Mouse (Mus musculus) hindbrain, embryonic 12.5 days (tissue): ENCODE measurements around the gene Pdzph1. TPM values are rescaled to one million over a fixed set of nuclear protein-coding genes. Genes with fewer than 3 reads are reported as not detected.
A peak's percentile ranks its signal among the peaks of the same experiment; 100 is the strongest.

ENCODE experiments used
- ATAC-seq: fragments of 200-750 bp; cut with Nextera tagmentation; 2 replicates; pipeline ENCODE4 v1.8.0; 2017; ENCODE audit warnings: moderate TSS enrichment; ENCODE audit not compliant: low FRiP score
- H3K27ac ChIP-seq: fragments of 300-500 bp; sonication (generic); 2 replicates; pipeline ENCODE4 v1.5.1; 2016; ENCODE audit warnings: mild to moderate bottlenecking
- H3K27me3 ChIP-seq: fragments of 300-500 bp; sonication (generic); 2 replicates; pipeline ENCODE4 v1.6.1; 2016; ENCODE audit warnings: mild to moderate bottlenecking
- H3K36me3 ChIP-seq: fragments of 300-500 bp; sonication (generic); 2 replicates; pipeline ENCODE4 v1.6.1; 2016; ENCODE audit warnings: mild to moderate bottlenecking
- H3K4me1 ChIP-seq: fragments of 300-500 bp; sonication (generic); 2 replicates; pipeline ENCODE4 v1.6.1; 2016
- H3K4me2 ChIP-seq: fragments of 300-500 bp; sonication (generic); replicated peaks from 2 replicates; pipeline ENCODE4 v1.6.1; 2016; ENCODE audit warnings: mild to moderate bottlenecking
- H3K4me3 ChIP-seq: fragments of 300-500 bp; sonication (generic); 2 replicates; pipeline ENCODE4 v1.5.1; 2016; ENCODE audit warnings: mild to moderate bottlenecking
- H3K9ac ChIP-seq: fragments of 300-500 bp; sonication (generic); 2 replicates; pipeline ENCODE4 v1.6.1; 2016; ENCODE audit warnings: mild to moderate bottlenecking, moderate library complexity
- H3K9me3 ChIP-seq: fragments of 300-500 bp; sonication (generic); replicated peaks from 2 replicates; pipeline ENCODE4 v1.6.1; 2016; ENCODE audit warnings: mild to moderate bottlenecking
- WGBS: fragments of 180-500 bp; shearing (Covaris S2); methylation state at CpG from one replicate; pipeline ENCODE4 v1.1.7; 2016; 5-methylcytosine and 5-hydroxymethylcytosine counted together
- polyA plus RNA-seq: library from polyadenylated mRNA; unstranded; fragments of >200 nt; fragmentation: Nextera tagmentation; extraction: Ambion mirVana; gene quantifications from 2 replicates; pipeline ENCODE4 v1.2.1, GENCODE M21; 2016

The Pdzph1 gene
- polyA plus RNA-seq, 1 experiment from 2014 or later, result 5.1 TPM

- H3K4me2 ChIP-seq, result no peak overlapping the region
- no peak overlapping the region for H3K4me3 ChIP-seq
- H3K36me3 ChIP-seq, result no peaks in the 10 kb centered on the region
- no peak overlapping the region for H3K9ac ChIP-seq
- no peaks in the 10 kb centered on the region for H3K9me3 ChIP-seq
- no peak for ATAC-seq
- H3K27ac ChIP-seq, result no peak overlapping the region
- WGBS, result 79% methylated on average over 3 of the region's 3 CpGs
- H3K4me1 ChIP-seq, result peaks cover 8% of the 10 kb centered on the region; the same call in 1 of the 2 replicates
- H3K27me3 ChIP-seq, result no peaks in the 10 kb centered on the region
Observed at GRCm38 (mm10) chr17:58918539-58918938, 72.6 kb downstream of the Pdzph1 start.

GRCm38 (mm10) chr17:58911564-58911963 lies 79.6 kb downstream of the Pdzph1 start:
- H3K36me3 ChIP-seq, result no peaks in the 10 kb centered on the region
- no peak for ATAC-seq
- no peaks in the 10 kb centered on the region for H3K9me3 ChIP-seq
- H3K27me3 ChIP-seq, result no peaks in the 10 kb centered on the region
- no peak overlapping the region for H3K27ac ChIP-seq
- no peak overlapping the region for H3K9ac ChIP-seq
- no peaks in the 10 kb centered on the region for H3K4me1 ChIP-seq
- no peak overlapping the region for H3K4me3 ChIP-seq
- no peak overlapping the region for H3K4me2 ChIP-seq
- 87% methylated on average over 7 of the region's 7 CpGs for WGBS

- Histone ChIP-seq H3K4me1 (no peaks in the 10 kb centered on the region), H3K4me2 (no peak overlapping the region), H3K27ac (no peak overlapping the region), H3K4me3 (no peak overlapping the region), H3K27me3 (no peaks in the 10 kb centered on the region), H3K9ac (no peak overlapping the region), H3K9me3 (no peaks in the 10 kb centered on the region), H3K36me3 (no peaks in the 10 kb centered on the region)
- WGBS, result 38% methylated on average over 8 of the region's 8 CpGs
- 0 out of 2 replicates have a peak, but pooled peaks have one; percentile 54 for ATAC-seq
Observed at GRCm38 (mm10) chr17:58909061-58909661, 82.0 kb downstream of the Pdzph1 start.

DNA sequence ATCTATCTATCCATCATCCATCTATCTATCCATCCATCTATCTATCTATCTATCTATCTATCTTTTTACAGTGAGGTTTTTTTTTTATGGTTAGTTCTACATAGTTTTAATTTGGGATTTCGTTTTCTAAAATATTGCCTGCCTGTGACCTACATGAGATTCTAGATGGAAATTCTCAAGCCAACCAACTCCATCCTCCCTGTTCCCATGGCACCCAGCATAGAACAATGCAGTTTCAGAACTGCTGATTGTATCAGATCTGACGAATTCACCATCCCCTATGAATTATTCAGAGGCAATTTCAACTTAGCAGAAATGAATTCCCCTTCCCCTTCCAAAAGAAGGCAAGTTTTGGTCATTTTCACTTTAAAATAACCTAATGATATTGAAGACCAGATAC lies 85.2 kb downstream of the Pdzph1 start:
- Histone ChIP-seq H3K4me3 (no peak overlapping the region), H3K4me2 (no peak overlapping the region), H3K9me3 (no peaks in the 10 kb centered on the region), H3K36me3 (no peaks in the 10 kb centered on the region), H3K27ac (no peak overlapping the region), H3K9ac (no peak overlapping the region), H3K27me3 (no peaks in the 10 kb centered on the region), H3K4me1 (no peaks in the 10 kb centered on the region)
- WGBS, result 49% methylated on average over 2 of the region's 2 CpGs
- ATAC-seq, result no peak

DNA sequence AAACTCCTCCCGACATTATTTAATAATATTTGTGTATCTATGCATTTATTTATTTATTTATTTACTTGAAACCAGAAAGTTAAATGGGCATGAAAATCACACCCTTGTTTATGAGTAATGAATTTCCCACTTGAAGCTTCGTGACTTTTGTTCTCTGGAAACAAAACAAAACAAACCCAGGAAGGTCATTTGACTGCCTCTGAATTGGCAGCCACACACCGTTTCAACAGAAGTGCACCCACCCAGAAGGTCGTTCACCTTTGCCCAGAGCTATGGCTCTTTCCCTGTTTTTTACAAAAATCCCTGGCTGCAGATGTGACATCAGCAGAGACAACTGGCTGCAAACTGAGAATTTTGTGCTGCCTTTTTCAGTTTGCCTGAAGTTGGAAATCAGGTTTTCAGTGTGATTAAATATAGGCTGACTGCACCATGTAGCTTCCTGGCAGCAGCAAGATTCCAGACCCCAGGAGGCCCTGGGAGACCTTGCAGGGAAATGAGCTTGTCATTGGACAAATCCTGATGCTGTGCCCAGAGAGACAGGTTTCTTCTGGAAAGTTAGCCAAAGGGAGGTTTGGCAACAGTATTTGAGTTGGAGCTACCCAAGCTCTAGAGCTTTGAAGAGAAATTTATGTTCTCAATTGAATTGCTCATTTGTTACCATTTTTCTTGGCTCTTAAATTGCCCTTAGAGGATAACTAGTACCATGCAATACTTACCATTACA lies 99.5 kb downstream of the Pdzph1 start:
- Histone ChIP-seq H3K4me2 (no peak overlapping the region), H3K27ac (no peak overlapping the region), H3K9ac (no peak overlapping the region), H3K27me3 (no peaks in the 10 kb centered on the region), H3K36me3 (no peaks in the 10 kb centered on the region), H3K9me3 (no peaks in the 10 kb centered on the region), H3K4me3 (no peak overlapping the region), H3K4me1 (peaks cover 7% of the 10 kb centered on the region; the same call in 1 of the 2 replicates)
- 30% methylated on average over 4 of the region's 4 CpGs for WGBS
- ATAC-seq, result no peak

- no peaks in the 10 kb centered on the region for H3K36me3 ChIP-seq
- no peak overlapping the region for H3K4me2 ChIP-seq
- H3K27me3 ChIP-seq, result no peaks in the 10 kb centered on the region
- H3K27ac ChIP-seq, result no peak overlapping the region
- no peak overlapping the region for H3K4me3 ChIP-seq
- no peak overlapping the region for H3K9ac ChIP-seq
- WGBS, result 32% methylated on average over 4 of the region's 4 CpGs
- no peaks in the 10 kb centered on the region for H3K9me3 ChIP-seq
- H3K4me1 ChIP-seq, result peaks cover 7% of the 10 kb centered on the region; the same call in 1 of the 2 replicates
- no peak for ATAC-seq
Observed at GRCm38 (mm10) chr17:58889905-58890645, 101.1 kb downstream of the Pdzph1 start.

GRCm38 (mm10) chr17:58884393-58884792 lies 106.8 kb downstream of the Pdzph1 start:
- H3K4me2 ChIP-seq, result no peak overlapping the region
- no peak for ATAC-seq
- H3K36me3 ChIP-seq, result no peaks in the 10 kb centered on the region
- H3K27ac ChIP-seq, result no peak overlapping the region
- no peaks in the 10 kb centered on the region for H3K9me3 ChIP-seq
- no peak overlapping the region for H3K9ac ChIP-seq
- WGBS, result 43% methylated on average over 1 of the region's 1 CpGs
- no peak overlapping the region for H3K4me3 ChIP-seq
- no peaks in the 10 kb centered on the region for H3K4me1 ChIP-seq
- H3K27me3 ChIP-seq, result no peaks in the 10 kb centered on the region

DNA sequence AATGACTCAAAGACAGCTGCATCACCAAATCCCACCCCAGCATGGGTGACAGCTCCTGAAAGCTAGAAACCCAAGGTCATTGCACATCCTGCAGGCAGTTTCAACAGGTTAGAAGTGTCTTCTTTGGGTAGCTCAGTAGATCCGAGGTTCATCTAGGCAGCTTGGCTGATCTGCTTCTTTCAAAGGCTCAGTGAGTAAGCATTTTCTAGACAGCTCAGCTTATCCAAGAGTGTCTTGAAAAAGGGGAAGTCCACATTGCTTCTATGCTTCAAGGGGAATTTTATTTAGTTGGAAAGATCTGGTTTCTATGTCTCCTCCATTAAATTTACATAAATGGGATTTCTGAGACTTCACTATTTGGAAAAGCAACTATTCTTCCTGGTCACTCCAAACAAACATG lies 117.8 kb downstream of the Pdzph1 start:
- 64% methylated on average over 1 of the region's 1 CpGs for WGBS

GRCm38 (mm10) chr17:58870795-58871194 lies 120.4 kb downstream of the Pdzph1 start:
- no peaks in the 10 kb centered on the region for H3K36me3 ChIP-seq
- ATAC-seq, result no peak
- no peak overlapping the region for H3K4me3 ChIP-seq
- no peaks in the 10 kb centered on the region for H3K27me3 ChIP-seq
- H3K4me1 ChIP-seq, result no peaks in the 10 kb centered on the region
- no peak overlapping the region for H3K4me2 ChIP-seq
- H3K27ac ChIP-seq, result no peak overlapping the region
- H3K9ac ChIP-seq, result no peak overlapping the region
- H3K9me3 ChIP-seq, result no peaks in the 10 kb centered on the region

More for the DNA sequence above, 117.8 kb downstream of the Pdzph1 start:
- ATAC-seq, result no peak
- Histone ChIP-seq H3K4me3 (no peak overlapping the region), H3K36me3 (no peaks in the 10 kb centered on the region), H3K27ac (no peak overlapping the region), H3K27me3 (no peaks in the 10 kb centered on the region), H3K4me2 (no peak overlapping the region), H3K9ac (no peak overlapping the region), H3K9me3 (no peaks in the 10 kb centered on the region), H3K4me1 (no peaks in the 10 kb centered on the region)

Other genes with a start within 250 kb of the Pdzph1 start
- gene Nudt12, start 22.0 kb upstream of the Pdzph1 start, polyA plus RNA-seq, result 5.8 and 6.5 TPM in 2 replicates